Mouse (Mus musculus): Measurements from ENCODE around the gene Bcl2l11.

GRCm38 (mm10) chr2:128102086-128102485, 23.8 kb upstream of the Bcl2l11 start:
- TF ChIP-seq CTCF (IDR thresholded peaks at IDR 0.05; ENCODE audit: control insufficient read depth, insufficient read depth, insufficient read length) (no peak), USF1 (IDR thresholded peaks at IDR 0.05; ENCODE audit: low read depth) (no peak), MAX (IDR thresholded peaks at IDR 0.05) (no peak), MYOD1 (IDR thresholded peaks at IDR 0.05; ENCODE audit: control insufficient read depth, insufficient read length, low read depth) (no peak), MYOG (IDR thresholded peaks at IDR 0.05; ENCODE audit: control insufficient read depth, extremely low read depth, insufficient read length) (no peak)
